Mouse (Mus musculus): ENCODE results near the gene Ttl.

The Ttl gene

DNA sequence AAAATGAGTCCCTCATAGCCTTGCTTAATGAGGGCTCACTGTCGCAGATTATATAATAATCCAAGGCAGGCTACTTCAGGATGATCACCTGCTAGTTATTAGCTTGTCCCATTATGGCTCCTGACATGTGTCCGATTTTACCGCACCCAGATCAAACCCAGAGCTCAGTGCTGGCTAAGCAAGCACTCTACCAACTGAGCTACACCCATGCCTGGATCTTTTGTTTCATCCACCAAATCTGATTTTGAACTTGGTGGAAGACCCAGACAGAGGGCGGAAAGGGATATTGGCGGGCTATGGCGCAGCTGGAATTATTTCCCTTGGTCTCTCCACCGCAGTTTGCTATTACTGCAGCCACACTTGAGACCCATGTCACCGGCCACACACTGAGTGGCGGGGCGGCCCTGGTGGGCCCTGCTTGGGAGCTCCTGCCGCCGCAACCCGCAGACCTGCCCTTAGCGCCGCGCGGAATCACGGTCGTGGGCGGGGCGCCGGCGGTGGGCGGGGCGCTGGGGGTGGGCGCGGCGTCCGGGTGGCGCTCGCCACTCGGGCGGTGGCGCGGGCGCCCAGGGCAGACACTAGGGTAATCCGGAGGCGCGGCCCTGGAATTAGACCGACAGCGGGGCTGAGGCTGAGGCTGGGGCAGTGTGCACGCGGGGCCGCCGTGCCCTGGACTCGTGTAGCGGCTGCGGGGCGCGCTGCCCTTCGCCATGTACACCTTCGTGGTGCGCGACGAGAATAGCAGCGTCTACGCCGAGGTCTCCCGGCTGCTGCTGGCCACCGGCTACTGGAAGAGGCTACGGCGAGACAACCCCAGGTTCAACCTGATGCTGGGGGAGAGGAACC is at the start of gene Ttl:
Ttl (plus strand) TSS at position 506 of the 846 bp plus-strand sequence.
- DNase-seq (ENCODE audit: low read depth, low spot score), result peak; percentile 56

GRCm38 (mm10) chr2:129020106-129020505 is 45.6 kb upstream of the Ttl start:
- DNase-seq (ENCODE audit: low read depth, low spot score), result no peak

- no peak for DNase-seq (ENCODE audit: low read depth, low spot score)
These were observed 40.9 kb upstream of the Ttl start for GRCm38 (mm10) chr2:129024820-129025219.

GRCm38 (mm10) chr2:129035381-129035780 is 30.4 kb upstream of the Ttl start:
- DNase-seq (ENCODE audit: low read depth, low spot score), result no peak

GRCm38 (mm10) chr2:129038426-129038936 is 27.3 kb upstream of the Ttl start:
- DNase-seq (ENCODE audit: low read depth, low spot score), result no peak

DNA sequence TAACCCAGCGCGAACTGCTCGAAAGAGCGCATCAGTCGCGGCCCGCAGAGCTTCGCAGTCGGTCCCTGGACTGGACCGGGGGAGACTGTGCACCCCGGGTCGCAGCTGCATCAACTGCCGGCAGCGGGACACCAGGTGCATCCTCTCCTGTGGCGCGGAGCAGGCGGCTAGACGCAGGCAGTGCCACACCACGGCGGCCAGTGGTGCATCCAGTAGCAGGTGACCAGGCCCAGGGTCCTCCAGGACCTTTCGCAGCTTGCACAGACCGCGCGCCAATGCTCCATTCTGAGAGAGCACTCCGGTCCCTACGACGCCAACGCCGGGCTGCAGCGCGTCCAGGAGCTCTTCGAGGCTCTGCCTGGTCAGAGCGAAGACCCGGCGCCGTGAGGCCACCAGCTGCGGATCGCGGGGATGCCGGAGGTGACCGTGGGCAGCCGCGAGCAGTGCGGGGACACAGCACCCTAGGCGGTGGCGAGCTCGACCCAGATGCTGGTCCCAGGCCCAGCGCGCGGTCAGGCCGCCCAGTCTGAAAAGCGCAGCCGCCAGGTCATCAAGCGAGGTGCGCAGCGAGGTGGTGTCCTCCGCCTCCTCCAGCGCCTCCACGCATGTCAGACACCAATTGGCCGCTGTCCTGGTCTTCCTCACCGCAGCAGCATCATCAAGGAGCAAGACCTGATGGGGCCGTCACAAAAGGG is 26.7 kb upstream of the Ttl start:
- peak; percentile 13 for DNase-seq (ENCODE audit: low read depth, low spot score)

DNA sequence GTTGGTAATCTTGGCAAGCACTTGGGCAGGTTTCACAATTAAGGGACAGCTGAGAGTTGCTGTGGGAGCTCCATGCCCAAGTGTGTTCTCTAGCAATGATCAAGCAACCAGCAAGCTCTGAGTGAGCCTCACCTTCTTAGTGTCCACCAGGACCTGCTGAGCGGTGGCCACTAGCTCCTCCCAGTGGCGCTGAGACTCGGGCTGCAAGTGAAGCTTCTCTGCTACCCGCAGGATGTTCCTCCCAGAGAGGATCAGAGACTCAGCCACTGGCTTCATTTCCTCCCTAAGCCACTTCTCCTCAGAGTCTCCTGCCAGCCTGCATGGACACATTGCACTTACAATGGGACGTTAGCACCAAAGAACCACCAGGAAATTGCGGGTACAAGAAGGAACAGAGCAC is 25.2 kb upstream of the Ttl start:
- no peak for DNase-seq (ENCODE audit: low read depth, low spot score)

DNA sequence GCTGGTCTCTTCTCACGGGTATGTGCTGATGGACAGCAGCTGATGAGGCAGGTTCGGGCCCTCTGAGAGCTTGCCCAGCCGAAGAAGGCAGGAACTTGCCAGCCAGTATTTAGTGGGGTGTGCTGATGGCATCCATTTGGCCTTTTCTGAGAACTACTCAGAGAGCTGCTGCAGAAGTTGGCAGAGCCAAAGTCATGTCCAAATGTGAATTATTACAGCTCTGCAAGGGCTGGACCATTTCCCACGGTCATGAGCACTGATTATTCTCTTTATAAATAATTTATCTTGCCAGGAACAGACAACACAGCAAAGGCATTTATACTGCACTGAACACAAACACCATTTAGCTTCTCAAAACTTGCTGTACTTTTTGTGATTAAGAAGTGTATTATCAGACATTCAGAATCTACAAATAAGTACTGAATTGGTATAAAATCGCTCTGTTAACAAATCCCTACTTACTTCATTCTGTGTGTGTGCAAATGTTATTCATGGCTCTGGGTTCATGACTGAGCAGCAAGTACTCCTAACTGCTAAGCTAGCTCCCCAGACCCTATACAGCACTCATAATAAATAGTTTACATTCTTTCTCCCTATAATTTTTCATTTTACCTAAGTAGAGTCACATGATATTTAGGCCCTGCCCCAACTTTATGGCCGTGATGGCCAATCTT is 19.4 kb upstream of the Ttl start:
- no peak for DNase-seq (ENCODE audit: low read depth, low spot score)

DNA sequence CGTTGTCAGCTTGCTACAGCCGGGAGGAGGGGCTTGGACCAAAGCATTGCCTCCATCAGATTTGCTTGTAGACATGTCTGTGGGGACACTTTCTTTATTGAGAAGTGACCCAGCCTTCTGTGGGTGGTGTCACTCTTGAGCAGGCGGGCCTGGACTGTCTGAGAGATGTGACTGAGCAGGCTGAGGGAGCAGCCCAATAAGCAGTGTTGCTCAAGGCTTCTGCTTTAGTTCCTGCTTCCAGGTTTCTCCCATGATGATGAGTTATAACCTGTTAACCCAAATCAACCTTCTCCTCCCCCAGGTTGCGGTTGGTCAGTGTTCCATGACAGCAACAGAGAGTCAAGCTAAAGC is 18.9 kb upstream of the Ttl start:
- DNase-seq (ENCODE audit: low read depth, low spot score), result no peak

DNA sequence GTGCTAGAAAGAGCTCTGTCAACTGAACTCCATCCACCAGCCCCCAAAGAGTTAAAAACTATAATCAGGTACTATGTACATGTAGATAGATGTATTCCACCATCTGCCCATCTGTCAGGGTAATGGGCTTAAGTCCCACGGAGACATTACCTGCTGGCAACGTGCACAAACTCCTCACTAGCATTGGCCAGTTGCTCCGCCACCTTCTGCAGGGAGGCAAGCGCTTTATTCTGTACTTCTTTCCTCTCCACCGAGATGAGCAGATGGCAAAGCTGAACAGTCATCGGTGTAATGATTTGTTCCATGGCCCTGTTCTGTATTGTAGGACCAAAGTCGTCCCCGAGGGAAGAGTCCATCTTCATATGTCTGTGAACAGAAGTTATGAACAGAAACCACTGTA is 17.9 kb upstream of the Ttl start, which contains the start of gene Vinac1:
Vinac1 (minus strand) TSS at position 362 of the 400 bp plus-strand sequence.
- DNase-seq (ENCODE audit: low read depth, low spot score), result no peak

GRCm38 (mm10) chr2:129052451-129052983 is 13.2 kb upstream of the Ttl start:
- no peak for DNase-seq (ENCODE audit: low read depth, low spot score)

DNA sequence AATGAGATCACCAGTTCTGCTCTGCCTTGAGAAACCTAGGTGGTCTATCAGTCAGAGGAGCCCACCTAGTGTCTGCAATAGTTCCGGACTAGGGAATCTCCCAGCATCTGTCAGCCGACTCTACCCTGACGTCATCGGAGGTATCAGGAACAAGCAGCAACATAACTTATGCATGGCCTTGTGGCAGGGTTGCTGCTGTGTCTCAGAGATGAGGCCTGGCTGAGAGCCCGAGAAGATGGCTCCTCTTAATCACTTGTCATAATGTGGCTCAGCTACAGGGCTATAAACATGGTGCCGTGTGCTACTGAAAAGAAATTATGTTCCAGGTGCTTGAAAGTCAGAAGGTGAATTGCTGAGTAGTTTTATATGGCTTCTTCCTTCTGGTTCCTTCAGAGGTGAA is 10.0 kb upstream of the Ttl start:
- DNase-seq (ENCODE audit: low read depth, low spot score), result no peak

GRCm38 (mm10) chr2:129056597-129056996 is 9.1 kb upstream of the Ttl start:
- DNase-seq (ENCODE audit: low read depth, low spot score), result no peak

- no peak for DNase-seq (ENCODE audit: low read depth, low spot score)
These were observed 8.5 kb upstream of the Ttl start for GRCm38 (mm10) chr2:129057256-129057655.

GRCm38 (mm10) chr2:129057920-129058361 is 7.8 kb upstream of the Ttl start:
- DNase-seq (ENCODE audit: low read depth, low spot score), result no peak

DNA sequence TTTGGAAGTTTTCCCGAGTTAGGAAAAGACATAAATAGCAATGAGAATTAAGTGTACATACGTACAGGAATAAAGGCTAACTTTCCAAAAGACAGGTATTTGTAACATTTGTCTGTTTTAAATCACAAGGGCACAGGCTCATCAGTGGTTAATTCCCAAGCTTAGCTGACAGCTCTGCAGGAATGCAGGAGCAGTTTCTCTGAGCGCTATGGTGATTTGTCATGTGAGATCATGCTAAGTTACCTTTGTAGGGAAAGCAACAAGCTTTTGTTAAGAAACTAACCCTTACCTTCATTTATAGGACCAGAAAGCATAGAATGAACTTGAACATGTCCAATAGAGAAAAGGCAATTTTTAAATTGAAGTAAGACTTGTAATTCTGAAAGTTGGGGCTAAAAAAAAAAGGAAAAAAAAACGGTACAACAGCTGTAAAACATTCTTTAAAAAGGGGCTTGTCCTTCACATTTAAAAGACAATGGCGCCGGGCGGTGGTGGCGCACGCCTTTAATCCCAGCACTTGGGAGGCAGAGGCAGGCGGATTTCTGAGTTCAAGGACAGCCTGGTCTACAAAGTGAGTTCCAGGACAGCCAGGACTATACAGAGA is 4.2 kb upstream of the Ttl start:
- DNase-seq (ENCODE audit: low read depth, low spot score), result no peak

DNA sequence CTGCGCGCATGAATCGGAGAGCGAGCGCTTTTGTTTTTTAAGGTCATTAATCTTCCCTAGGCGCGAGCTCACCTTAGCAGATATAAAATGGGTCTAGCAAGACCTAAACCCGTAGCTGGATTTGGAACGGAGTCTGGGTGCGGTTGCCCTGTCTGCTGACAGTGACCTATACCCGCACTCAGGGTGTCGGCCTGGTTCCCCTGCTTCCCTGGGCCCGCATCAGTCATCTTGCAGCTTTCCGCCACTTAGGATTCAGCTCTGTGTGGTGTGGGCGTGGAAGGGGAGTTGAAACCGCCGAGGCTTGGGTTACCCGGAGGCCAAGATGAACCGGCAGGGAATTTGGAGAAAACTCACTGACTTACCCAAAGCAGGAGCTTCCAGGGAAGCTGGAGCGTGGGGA is 584 bp downstream of the Ttl start:
- DNase-seq (ENCODE audit: low read depth, low spot score), result peak; percentile 55

DNA sequence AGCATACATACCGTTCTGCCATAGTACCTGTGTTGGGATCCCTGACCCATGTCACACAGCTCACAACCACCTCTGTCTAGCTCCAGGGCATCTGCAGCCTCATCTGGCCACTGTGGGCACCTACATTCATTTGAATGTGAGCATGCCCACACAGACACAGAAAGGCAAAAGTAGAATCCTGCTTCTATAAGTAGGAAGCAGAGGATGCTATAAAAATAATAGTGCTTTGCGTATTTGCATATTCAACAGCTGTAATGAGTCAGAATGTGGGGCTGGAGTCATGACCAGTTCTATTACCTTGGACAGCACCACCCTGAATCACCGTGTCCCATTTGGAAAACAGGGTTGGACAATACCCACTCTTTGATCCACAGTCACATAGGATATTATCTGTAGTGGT is 4.6 kb downstream of the Ttl start:
- no peak for DNase-seq (ENCODE audit: low read depth, low spot score)

GRCm38 (mm10) chr2:129078313-129078712 is 12.6 kb downstream of the Ttl start:
- no peak for DNase-seq (ENCODE audit: low read depth, low spot score)

GRCm38 (mm10) chr2:129079194-129079593 is 13.5 kb downstream of the Ttl start:
- DNase-seq (ENCODE audit: low read depth, low spot score), result no peak

DNA sequence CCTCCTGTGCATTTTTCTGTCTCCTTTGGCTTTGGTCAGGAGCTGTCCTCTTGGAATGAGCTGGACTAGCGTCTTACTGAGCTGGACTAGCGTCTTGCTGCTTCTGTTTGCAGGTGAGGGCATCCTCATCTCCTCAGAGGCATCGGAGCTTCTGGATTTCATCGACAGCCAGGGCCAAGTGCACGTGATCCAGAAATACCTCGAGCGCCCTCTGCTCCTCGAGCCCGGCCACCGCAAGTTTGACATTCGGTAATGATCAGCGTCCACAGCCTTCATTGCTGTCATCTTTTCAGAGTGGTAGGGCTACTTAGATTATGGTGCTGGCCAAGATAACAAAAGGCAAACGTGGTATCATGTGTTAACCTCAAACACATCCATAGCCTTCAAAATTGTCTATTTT is 15.4 kb downstream of the Ttl start:
- DNase-seq (ENCODE audit: low read depth, low spot score), result no peak

DNA sequence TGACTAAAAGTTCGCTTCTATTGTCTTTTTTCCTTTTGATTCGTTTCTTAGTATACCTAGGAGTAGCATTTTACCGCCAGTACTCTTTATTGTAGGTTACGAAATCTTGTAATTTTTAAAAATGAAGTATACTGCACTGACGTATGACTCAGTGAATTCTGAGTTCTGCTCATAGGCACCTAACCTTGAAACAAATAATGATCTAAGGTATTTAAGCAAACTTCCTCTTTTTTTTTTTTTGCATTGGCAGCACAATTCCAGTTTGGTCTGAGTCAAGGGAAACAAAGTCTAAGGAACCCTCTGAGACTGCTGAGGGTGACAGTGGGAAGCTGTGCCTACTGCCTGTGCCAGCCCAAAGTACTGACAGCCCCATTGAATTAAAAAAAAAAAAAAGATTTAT is 17.8 kb downstream of the Ttl start:
- DNase-seq (ENCODE audit: low read depth, low spot score), result no peak

All from embryo, embryonic 11.5 days (tissue).